ENCODE assay signal across 10 mouse cellular contexts in genomic region chr12:57539551-57539985, GRCm38 (mm10). TPM values are rescaled to one million over a fixed set of nuclear protein-coding genes. Genes with fewer than 3 reads are reported as not detected.
DNase-seq lines count a peak whose midpoint lies in the region; ATAC-seq and TF ChIP-seq lines count a peak whose summit lies in the region.
"Had no signal": no experiment of that assay in that cellular context is flagged by ENCODE, and none has a peak within 500 bp of the region (broad histone marks: within the 10 kb centered on the region; RNA-seq: fewer than 3 reads in every experiment).

No protein-coding gene starts in this region.

- H3K9ac ChIP-seq in intestine, embryonic 14.5 days (ENCODE audit: low read length): peak overlapping the region; percentile 45
- H3K9ac ChIP-seq in midbrain, embryonic 15.5 days: no peak overlapping the region
- H3K9ac ChIP-seq: hindbrain, embryonic 15.5 days had no signal

- peaks cover 26% of the 10 kb centered on the region for H3K27me3 ChIP-seq in kidney, adult 2 months (replicated peaks; ENCODE audit: control insufficient read depth, insufficient read depth, low read length)
- H3K27me3 ChIP-seq in intestine, embryonic 14.5 days (replicated peaks; ENCODE audit: control insufficient read depth, insufficient read depth, low read length): peaks cover 89% of the 10 kb centered on the region
- peaks cover 77% of the 10 kb centered on the region for H3K27me3 ChIP-seq in midbrain, embryonic 15.5 days (replicated peaks)

- WGBS in kidney, adult 2 months: 6% methylated on average over 10 of the region's 10 CpGs
- WGBS in intestine, embryonic 14.5 days: 1% methylated on average over 10 of the region's 10 CpGs
- 3% methylated on average over 10 of the region's 10 CpGs for WGBS in midbrain, embryonic 15.5 days

- no peak overlapping the region for H3K4me3 ChIP-seq in kidney, adult 2 months (ENCODE audit: insufficient read depth, low read depth, low read length)
- H3K4me3 ChIP-seq in intestine, embryonic 14.5 days (ENCODE audit: low read depth, low read length): peak overlapping the region; percentile 23
- H3K4me3 ChIP-seq in midbrain, embryonic 15.5 days: 0 out of 2 replicates have a peak overlapping the region, but pooled peaks have one; percentile 19

- no peak overlapping the region for H3K27ac ChIP-seq in kidney, adult 2 months (ENCODE audit: insufficient read depth, low read depth, low read length)
- H3K27ac ChIP-seq in intestine, embryonic 14.5 days (ENCODE audit: low read depth): peak overlapping the region; percentile 5
- no peak overlapping the region for H3K27ac ChIP-seq in midbrain, embryonic 15.5 days
- H3K27ac ChIP-seq: hindbrain, embryonic 15.5 days had no signal

- no peaks in the 10 kb centered on the region for H3K9me3 ChIP-seq in intestine, embryonic 14.5 days (ENCODE audit: control insufficient read depth, low read length)
- H3K9me3 ChIP-seq in midbrain, embryonic 15.5 days: no peaks in the 10 kb centered on the region
- H3K9me3 ChIP-seq: hindbrain, embryonic 15.5 days had no signal

- no peaks in the 10 kb centered on the region for H3K4me1 ChIP-seq in kidney, adult 2 months (ENCODE audit: control insufficient read depth, insufficient read depth, low read length)
- 0 out of 2 replicates have a peak, but pooled peaks cover 5% of the 10 kb centered on the region for H3K4me1 ChIP-seq in intestine, embryonic 14.5 days (replicated peaks; ENCODE audit: control insufficient read depth, insufficient read depth, low read length)
- peaks cover 18% of the 10 kb centered on the region for H3K4me1 ChIP-seq in midbrain, embryonic 15.5 days

- TF ChIP-seq CTCF in kidney, adult 2 months (conservative IDR thresholded peaks at IDR 0.05; ENCODE audit: insufficient read depth, insufficient read length, low read depth, low read length): no peak

- TF ChIP-seq POLR2A in kidney, adult 2 months (IDR thresholded peaks at IDR 0.05; ENCODE audit: low read depth, low read length): no peak

- no peak for ATAC-seq in intestine, embryonic 14.5 days (replicated peaks; ENCODE audit: low FRiP score, low TSS enrichment, low read depth)
- ATAC-seq in midbrain, embryonic 15.5 days (replicated peaks): no peak

- no peaks in the 10 kb centered on the region for H3K36me3 ChIP-seq in kidney, adult 2 months (ENCODE audit: control insufficient read depth, insufficient read depth, low read length)
- H3K36me3 ChIP-seq in intestine, embryonic 14.5 days (ENCODE audit: control insufficient read depth, insufficient read depth, low read length): no peaks in the 10 kb centered on the region
- H3K36me3 ChIP-seq in midbrain, embryonic 15.5 days (replicated peaks): no peaks in the 10 kb centered on the region
- H3K36me3 ChIP-seq: hindbrain, embryonic 15.5 days had no signal

- DNase-seq in kidney, adult 18-20 months: peak; percentile 49
- no peak for DNase-seq in kidney, adult 2 months
- peak; percentile 58 for DNase-seq in embryo, embryonic 11 days
- peak; percentile 83 for DNase-seq in intestine, embryonic 14.5 days (ENCODE audit: low spot score)
- no peak for DNase-seq in frontal cortex, postnatal 14 days (ENCODE audit: low spot score in 2 of 2)
- no peak for DNase-seq in urinary bladder, postnatal 4 days (ENCODE audit: low spot score in 2 of 2)
- DNase-seq in adrenal gland, postnatal 10 days: no peak

- peak overlapping the region; percentile 51 for H3K4me2 ChIP-seq in intestine, embryonic 14.5 days (ENCODE audit: low read length)
- 0 out of 2 replicates have a peak overlapping the region, but pooled peaks have one; percentile 41 for H3K4me2 ChIP-seq in midbrain, embryonic 15.5 days

RNA-seq across cellular contexts. Expression of gene Foxa1, which starts 7.1 kb away (rescaled TPM):
- polyA plus RNA-seq in kidney, adult 2 months (2012; rRNA removed): 0.67 and 0.98 TPM in 2 replicates
- polyA plus RNA-seq in intestine, embryonic 14.5 days (2014; fragmentation: Nextera tagmentation; extraction: Ambion mirVana): 8.3 and 8.4 TPM in 2 replicates
- polyA plus RNA-seq in midbrain, embryonic 15.5 days (2015; fragmentation: Nextera tagmentation; extraction: Ambion mirVana): 4.2 and 4.3 TPM in 2 replicates
- under 1 TPM; 0.45 to 0.96 TPM for total RNA-seq in adrenal gland, postnatal 10 days (2021)
- total RNA-seq: MEL had no signal

RNA-seq across cellular contexts. Expression of gene Ttc6, which starts 24.3 kb away (rescaled TPM):
- 0.02 and 0.15 TPM in 2 replicates for polyA plus RNA-seq in kidney, adult 2 months (2012; rRNA removed)
- 1.7 and 2.6 TPM in 2 replicates for polyA plus RNA-seq in intestine, embryonic 14.5 days (2014; fragmentation: Nextera tagmentation; extraction: Ambion mirVana)
- 0.97 and 1.6 TPM in 2 replicates for polyA plus RNA-seq in midbrain, embryonic 15.5 days (2015; fragmentation: Nextera tagmentation; extraction: Ambion mirVana)
- under 1 TPM in 1 of 2 experiments, not detected in 1; 0.06 TPM for total RNA-seq in adrenal gland, postnatal 10 days (2021)
- total RNA-seq: MEL had no signal

Comparison
In these comparisons a context has a peak if more than half of its experiments do, and no peak if none do; other contexts are left out.
1. DNase-seq: peak in kidney, adult 18-20 months (single experiment), embryo, embryonic 11 days (single experiment) and intestine, embryonic 14.5 days (single experiment); none in kidney, adult 2 months (single experiment), frontal cortex, postnatal 14 days (0 of 2), urinary bladder, postnatal 4 days (0 of 2) and adrenal gland, postnatal 10 days (single experiment).